In the genomic region with DNA sequence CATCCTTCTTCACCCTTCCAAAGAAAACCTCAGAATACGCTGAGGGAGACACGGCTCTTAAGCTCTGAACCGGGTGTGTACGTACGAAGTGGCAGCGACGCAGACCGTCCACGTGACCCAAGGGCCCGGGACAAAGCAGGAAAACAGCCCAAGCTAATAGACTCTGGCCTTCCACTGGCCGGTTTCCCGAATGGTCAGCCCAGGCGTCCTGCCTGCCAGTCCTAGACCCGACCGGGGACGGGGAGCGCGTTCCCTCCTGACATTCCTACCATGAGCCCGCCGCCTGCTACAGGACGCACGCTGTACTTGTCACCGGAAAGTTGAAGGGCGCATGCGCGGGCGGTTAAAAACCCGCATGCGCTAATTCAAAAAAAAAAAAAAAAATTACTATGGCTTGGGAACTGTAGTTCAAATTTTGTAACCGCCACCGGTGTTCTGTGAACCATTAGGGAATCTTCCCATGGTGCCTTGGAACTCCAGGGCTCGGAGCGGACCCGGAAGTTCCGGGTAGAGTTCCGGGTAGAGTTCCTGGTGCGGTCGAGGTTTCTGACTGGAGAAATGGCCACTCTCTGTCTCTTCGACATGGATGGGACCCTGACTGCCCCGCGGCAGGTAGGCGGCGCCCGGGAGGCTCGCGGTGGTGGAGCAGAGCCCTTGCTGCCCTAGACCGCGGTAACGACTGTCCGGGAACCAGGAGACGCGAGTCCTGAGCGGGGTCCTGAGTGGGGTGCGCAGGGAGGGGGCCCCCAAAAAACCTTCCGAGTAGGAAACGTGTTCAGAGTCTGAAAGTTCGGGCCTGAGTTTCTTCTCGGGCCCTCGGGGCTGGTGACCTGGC, we compare ENCODE assay signal across 8 mouse cellular contexts. TPM values are rescaled to one million over a fixed set of nuclear protein-coding genes. Genes with fewer than 3 reads are reported as not detected.
DNase-seq lines count a peak whose midpoint lies in the region; ATAC-seq and TF ChIP-seq lines count a peak whose summit lies in the region.

Pmm2 (plus strand) TSS at position 458 of the 835 bp plus-strand sequence.
Tmem186 (minus strand) TSS at position 496 of the 835 bp plus-strand sequence.

- peak; percentile 91 for DNase-seq in CD4-positive helper T cell, adult 2 months (ENCODE audit: low read depth, low spot score)
- peak; percentile 95 for DNase-seq in brain, embryonic 18.5 days (ENCODE audit: low read depth, low spot score)
- DNase-seq in kidney, postnatal 0 days (ENCODE audit: low spot score): peak; percentile 96
- DNase-seq in liver, embryonic 11.5 days (ENCODE audit: low spot score): peak; percentile 85
- DNase-seq in naive thymus-derived CD4-positive, alpha-beta T cell, adult 2 months (ENCODE audit: low read depth): peak; percentile 93

- peak within 1 kb of the TSS; percentile 82 for H3K27ac ChIP-seq in heart, embryonic 12.5 days (ENCODE audit: poor library complexity, severe bottlenecking)
- peak within 1 kb of the TSS; percentile 89 for H3K27ac ChIP-seq in kidney, postnatal 0 days
- H3K27ac ChIP-seq in liver, embryonic 11.5 days (ENCODE audit: low read depth, low read length): peak within 1 kb of the TSS; percentile 92
- H3K27ac ChIP-seq in stomach, embryonic 14.5 days (ENCODE audit: low read length): peak within 1 kb of the TSS; percentile 68

- peaks cover 24% of the 10 kb centered on the region for H3K36me3 ChIP-seq in heart, embryonic 12.5 days
- 0 out of 2 replicates have a peak, but pooled peaks cover 8% of the 10 kb centered on the region for H3K36me3 ChIP-seq in kidney, postnatal 0 days (ENCODE audit: insufficient read depth, low read length)
- H3K36me3 ChIP-seq in liver, embryonic 11.5 days (ENCODE audit: control insufficient read depth, insufficient read depth, low read length): peaks cover 7% of the 10 kb centered on the region
- peaks cover 7% of the 10 kb centered on the region for H3K36me3 ChIP-seq in stomach, embryonic 14.5 days (ENCODE audit: control insufficient read depth, insufficient read depth, low read length)

- under 1% methylated on average over 59 of the region's 59 CpGs for WGBS in heart, embryonic 12.5 days
- WGBS in kidney, postnatal 0 days: under 1% methylated on average over 59 of the region's 59 CpGs
- WGBS in liver, embryonic 11.5 days: under 1% methylated on average over 59 of the region's 59 CpGs
- under 1% methylated on average over 59 of the region's 59 CpGs for WGBS in stomach, embryonic 14.5 days

- peak within 1 kb of the TSS; percentile 84 for H3K9ac ChIP-seq in heart, embryonic 12.5 days
- H3K9ac ChIP-seq in kidney, postnatal 0 days (ENCODE audit: low read depth, low read length): peak within 1 kb of the TSS; percentile 90
- peak within 1 kb of the TSS; percentile 87 for H3K9ac ChIP-seq in liver, embryonic 11.5 days (ENCODE audit: low read depth, low read length)
- H3K9ac ChIP-seq in stomach, embryonic 14.5 days (replicated peaks; ENCODE audit: low read depth, low read length): peak within 1 kb of the TSS; percentile 75

- peak within 1 kb of the TSS; percentile 87 for H3K4me3 ChIP-seq in heart, embryonic 12.5 days
- H3K4me3 ChIP-seq in kidney, postnatal 0 days (replicated peaks; ENCODE audit: low read depth, low read length): peak within 1 kb of the TSS; percentile 85
- peak within 1 kb of the TSS; percentile 88 for H3K4me3 ChIP-seq in liver, embryonic 11.5 days (ENCODE audit: low read depth, low read length)
- H3K4me3 ChIP-seq in stomach, embryonic 14.5 days (ENCODE audit: low read depth, low read length): peak within 1 kb of the TSS; percentile 85

- no peaks in the 10 kb centered on the region for H3K9me3 ChIP-seq in heart, embryonic 12.5 days (replicated peaks)
- no peaks in the 10 kb centered on the region for H3K9me3 ChIP-seq in kidney, postnatal 0 days (replicated peaks; ENCODE audit: low read length)
- H3K9me3 ChIP-seq in liver, embryonic 11.5 days (ENCODE audit: control insufficient read depth, low read length): no peaks in the 10 kb centered on the region
- H3K9me3 ChIP-seq in stomach, embryonic 14.5 days (ENCODE audit: control insufficient read depth, low read depth, low read length): no peaks in the 10 kb centered on the region

- H3K27me3 ChIP-seq in heart, embryonic 12.5 days (replicated peaks): no peaks in the 10 kb centered on the region
- no peaks in the 10 kb centered on the region for H3K27me3 ChIP-seq in kidney, postnatal 0 days (ENCODE audit: insufficient read depth, low read length)
- H3K27me3 ChIP-seq in liver, embryonic 11.5 days (replicated peaks; ENCODE audit: control insufficient read depth, insufficient read depth, low read length): no peaks in the 10 kb centered on the region
- no peaks in the 10 kb centered on the region for H3K27me3 ChIP-seq in stomach, embryonic 14.5 days (ENCODE audit: control insufficient read depth, insufficient read depth, low read length)

- H3K4me2 ChIP-seq in heart, embryonic 12.5 days: peak within 1 kb of the TSS; percentile 90
- peak within 1 kb of the TSS; percentile 88 for H3K4me2 ChIP-seq in kidney, postnatal 0 days (ENCODE audit: low read length)
- peak within 1 kb of the TSS; percentile 66 for H3K4me2 ChIP-seq in liver, embryonic 11.5 days
- peak within 1 kb of the TSS; percentile 74 for H3K4me2 ChIP-seq in stomach, embryonic 14.5 days (replicated peaks; ENCODE audit: low read depth, low read length)

- ATAC-seq in erythroid progenitor cell, adult 5-6 weeks (replicated peaks; ENCODE audit: low FRiP score, poor library complexity, severe bottlenecking): peak; percentile 81
- ATAC-seq in heart, embryonic 12.5 days (ENCODE audit: insufficient number of reproducible peaks, low FRiP score): peak; percentile 84
- peak; percentile 90 for ATAC-seq in kidney, postnatal 0 days (replicated peaks; ENCODE audit: low FRiP score, low read depth)
- ATAC-seq in liver, embryonic 11.5 days (replicated peaks; ENCODE audit: low FRiP score): peak; percentile 85
- ATAC-seq in stomach, embryonic 14.5 days (ENCODE audit: insufficient number of reproducible peaks, insufficient read depth, low FRiP score, low read depth): peak; percentile 91

- TF ChIP-seq CTCF in kidney, postnatal 0 days (IDR thresholded peaks at IDR 0.05; ENCODE audit: low read depth): peak; percentile 44; the same call in 1 of the 2 replicates

- H3K4me1 ChIP-seq in heart, embryonic 12.5 days (replicated peaks): peaks cover 34% of the 10 kb centered on the region
- H3K4me1 ChIP-seq in kidney, postnatal 0 days (replicated peaks; ENCODE audit: insufficient read depth, low read length): peaks cover 14% of the 10 kb centered on the region
- H3K4me1 ChIP-seq in liver, embryonic 11.5 days (replicated peaks; ENCODE audit: control insufficient read depth, insufficient read depth, low read length): peaks cover 17% of the 10 kb centered on the region
- peaks cover 12% of the 10 kb centered on the region for H3K4me1 ChIP-seq in stomach, embryonic 14.5 days (ENCODE audit: control insufficient read depth, insufficient read depth, low read length)

RNA-seq across cellular contexts. Expression of gene Pmm2, which starts in this region (rescaled TPM):
- 80.1 and 96.9 TPM in 2 replicates for total RNA-seq in erythroid progenitor cell, adult 5-6 weeks (2015; ENCODE audit: low replicate concordance)
- total RNA-seq in erythroid progenitor cell, adult 5-6 weeks (2017; ENCODE audit: low replicate concordance): 118 and 123 TPM in 2 replicates
- polyA plus RNA-seq in heart, embryonic 12.5 days (2016; fragmentation: Nextera tagmentation; extraction: Ambion mirVana): 43.1 and 43.3 TPM in 2 replicates
- polyA plus RNA-seq in kidney, postnatal 0 days (2015; fragmentation: Nextera tagmentation; extraction: Ambion mirVana): 45.0 and 53.6 TPM in 2 replicates
- polyA plus RNA-seq in liver, embryonic 11.5 days (2014; fragmentation: Nextera tagmentation; extraction: Ambion mirVana): 52.9 and 55.8 TPM in 2 replicates
- 57.1 and 60.0 TPM in 2 replicates for polyA plus RNA-seq in stomach, embryonic 14.5 days (2014; fragmentation: Nextera tagmentation; extraction: Ambion mirVana)

RNA-seq across cellular contexts. Expression of gene Tmem186, which starts in this region (rescaled TPM):
- 6.7 and 11.9 TPM in 2 replicates for total RNA-seq in erythroid progenitor cell, adult 5-6 weeks (2015; ENCODE audit: low replicate concordance)
- 10.9 and 12.5 TPM in 2 replicates for total RNA-seq in erythroid progenitor cell, adult 5-6 weeks (2017; ENCODE audit: low replicate concordance)
- polyA plus RNA-seq in heart, embryonic 12.5 days (2016; fragmentation: Nextera tagmentation; extraction: Ambion mirVana): 16.9 TPM in 2 replicates
- polyA plus RNA-seq in kidney, postnatal 0 days (2015; fragmentation: Nextera tagmentation; extraction: Ambion mirVana): 13.8 and 16.0 TPM in 2 replicates
- 16.4 and 19.4 TPM in 2 replicates for polyA plus RNA-seq in liver, embryonic 11.5 days (2014; fragmentation: Nextera tagmentation; extraction: Ambion mirVana)
- 12.1 and 12.3 TPM in 2 replicates for polyA plus RNA-seq in stomach, embryonic 14.5 days (2014; fragmentation: Nextera tagmentation; extraction: Ambion mirVana)

Comparison
In these comparisons a context has a peak if more than half of its experiments do, and no peak if none do; other contexts are left out.
1. Peak in every context shown above with its lines: DNase-seq, ATAC-seq, H3K4me3 ChIP-seq and H3K27ac ChIP-seq.